Mouse (Mus musculus): Measurements from ENCODE around the gene Mmgt1. TPM values are rescaled to one million over a fixed set of nuclear protein-coding genes. Genes with fewer than 3 reads are reported as not detected.

Mmgt1 gene
- total and polyA plus RNA-seq, 2 experiments from 2014 or later = 36.3 to 71.8 TPM

DNA sequence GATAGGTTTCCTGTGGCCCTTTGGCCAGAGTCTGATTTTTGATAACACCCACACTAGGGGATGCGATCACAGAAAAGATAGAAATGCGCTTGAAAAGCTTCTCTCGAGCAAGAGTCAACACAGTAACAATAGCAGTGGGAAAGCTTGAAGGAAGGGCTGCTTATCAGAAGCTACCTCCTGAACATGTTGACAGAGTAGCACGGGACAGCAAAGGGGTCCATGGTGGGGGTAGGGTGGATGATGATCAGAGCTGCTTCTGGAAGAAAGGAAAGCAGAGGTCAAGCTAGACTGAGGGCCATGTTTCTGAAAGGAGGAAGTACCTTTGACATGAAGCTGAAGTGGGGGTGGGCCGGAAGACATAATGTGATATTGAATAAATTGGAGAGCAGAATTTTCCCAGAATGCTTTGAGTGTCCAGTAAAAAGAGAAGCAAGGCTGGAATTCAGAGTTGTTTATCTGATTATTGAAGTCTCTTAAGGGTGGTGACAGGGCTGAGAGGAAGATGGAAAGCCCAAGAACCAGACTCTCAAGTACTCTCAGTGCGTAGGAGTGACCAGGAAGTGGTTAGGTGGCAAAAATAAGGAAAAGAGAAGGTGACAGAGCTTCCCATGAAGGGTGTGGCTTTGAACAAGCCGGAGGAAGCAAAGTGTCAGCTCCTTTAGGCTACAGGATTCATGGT, 9.3 kb upstream of the Mmgt1 start:
- Histone ChIP-seq H3K27me3 (ENCODE audit: insufficient read depth, low read length) (no peaks in the 10 kb centered on the region), H3K27ac (ENCODE audit: low read depth, low read length) (no peak overlapping the region), H3K9ac (no peak overlapping the region), H3K9me3 (ENCODE audit: low read length) (no peaks in the 10 kb centered on the region), H3K4me2 (ENCODE audit: low read depth) (no peak overlapping the region), H3K36me3 (ENCODE audit: insufficient read depth) (no peaks in the 10 kb centered on the region), H3K4me1 (ENCODE audit: insufficient read depth) (no peaks in the 10 kb centered on the region), H3K4me3 (ENCODE audit: low read depth, low read length) (no peak overlapping the region)
- no peak for TF ChIP-seq CTCF (IDR thresholded peaks at IDR 0.05; ENCODE audit: low read depth)
- 84% methylated on average over 7 of the region's 7 CpGs for WGBS
- no peak for DNase-seq
- ATAC-seq = no peak

DNA sequence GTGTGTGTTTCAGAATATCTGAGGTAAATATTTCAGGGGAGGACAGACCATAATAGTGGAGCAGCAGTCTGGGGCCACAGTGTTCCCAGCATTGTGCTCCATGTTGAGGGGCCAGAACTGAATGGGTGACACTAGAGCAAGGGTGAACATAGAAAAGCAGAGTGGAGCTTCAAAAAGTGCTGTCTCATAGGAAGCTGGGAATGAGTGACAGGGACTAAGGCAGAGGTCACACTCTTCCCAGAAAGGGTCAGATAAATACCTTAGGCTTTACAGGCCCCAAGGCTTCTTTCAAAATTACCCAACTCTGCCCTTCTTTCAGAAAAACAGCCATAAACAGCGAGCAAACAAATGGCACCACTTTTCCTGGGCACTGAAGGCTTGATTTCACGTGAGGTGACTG, 8.7 kb upstream of the Mmgt1 start:
- no peaks in the 10 kb centered on the region for H3K4me1 ChIP-seq (ENCODE audit: insufficient read depth)
- H3K36me3 ChIP-seq (ENCODE audit: insufficient read depth) = no peaks in the 10 kb centered on the region
- no peaks in the 10 kb centered on the region for H3K9me3 ChIP-seq (ENCODE audit: low read length)
- H3K9ac ChIP-seq = no peak overlapping the region
- no peaks in the 10 kb centered on the region for H3K27me3 ChIP-seq (ENCODE audit: insufficient read depth, low read length)
- ATAC-seq (no peak), DNase-seq (no peak)
- no peak overlapping the region for H3K4me3 ChIP-seq (ENCODE audit: low read depth, low read length)
- no peak overlapping the region for H3K4me2 ChIP-seq (ENCODE audit: low read depth)
- no peak overlapping the region for H3K27ac ChIP-seq (ENCODE audit: low read depth, low read length)
- WGBS = 74% methylated on average over 2 of the region's 2 CpGs
- TF ChIP-seq CTCF (IDR thresholded peaks at IDR 0.05; ENCODE audit: low read depth) = no peak

DNA sequence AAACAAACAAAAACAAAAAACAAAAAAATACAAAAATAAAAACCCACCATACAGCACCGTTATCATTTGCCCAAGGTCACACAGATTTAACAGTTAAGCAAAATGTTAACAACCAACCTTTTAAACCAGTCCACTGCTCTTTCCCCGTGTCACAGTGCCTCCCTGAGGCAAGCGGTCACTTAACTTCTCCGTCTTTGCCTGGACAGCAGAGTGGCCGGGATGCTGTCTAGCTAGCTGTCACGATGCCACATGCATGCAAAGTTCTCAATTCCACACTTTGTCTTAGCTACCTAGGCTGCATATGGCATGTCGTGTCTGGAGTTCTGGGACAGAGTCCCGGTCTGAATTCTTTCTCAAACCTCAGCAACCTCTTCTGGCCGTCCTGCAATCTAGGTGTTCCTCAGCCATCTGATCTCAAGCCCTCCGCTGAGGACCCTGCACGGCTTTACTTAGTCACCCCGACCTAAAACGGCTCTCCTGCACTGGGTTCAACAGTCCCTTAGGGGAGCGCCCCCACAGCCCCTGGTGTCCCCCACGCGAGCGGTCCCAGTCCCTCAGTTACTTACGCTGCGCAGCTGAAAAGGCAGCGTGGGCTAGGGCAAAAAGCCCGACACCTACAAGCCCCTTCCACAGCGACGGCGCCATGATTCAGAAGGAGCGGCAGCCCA, 516 bp downstream of the Mmgt1 start:
- no peak for DNase-seq
- H3K9me3 ChIP-seq (ENCODE audit: low read length) = no peaks in the 10 kb centered on the region
- H3K4me1 ChIP-seq (ENCODE audit: insufficient read depth) = no peaks in the 10 kb centered on the region
- H3K36me3 ChIP-seq (ENCODE audit: insufficient read depth) = no peaks in the 10 kb centered on the region
- H3K27me3 ChIP-seq (ENCODE audit: insufficient read depth, low read length) = no peaks in the 10 kb centered on the region
- peak overlapping the region; percentile 58 for H3K4me2 ChIP-seq (ENCODE audit: low read depth)
- ATAC-seq = peak; percentile 52
- TF ChIP-seq CTCF (IDR thresholded peaks at IDR 0.05; ENCODE audit: low read depth) = 0 out of 2 replicates have a peak, but pooled peaks have one; percentile 1
- H3K9ac ChIP-seq = peak overlapping the region; percentile 71
- peak overlapping the region; percentile 63 for H3K4me3 ChIP-seq (ENCODE audit: low read depth, low read length)
- peak overlapping the region; percentile 79 for H3K27ac ChIP-seq (ENCODE audit: low read depth, low read length)
- WGBS = 28% methylated on average over 25 of the region's 25 CpGs

DNA sequence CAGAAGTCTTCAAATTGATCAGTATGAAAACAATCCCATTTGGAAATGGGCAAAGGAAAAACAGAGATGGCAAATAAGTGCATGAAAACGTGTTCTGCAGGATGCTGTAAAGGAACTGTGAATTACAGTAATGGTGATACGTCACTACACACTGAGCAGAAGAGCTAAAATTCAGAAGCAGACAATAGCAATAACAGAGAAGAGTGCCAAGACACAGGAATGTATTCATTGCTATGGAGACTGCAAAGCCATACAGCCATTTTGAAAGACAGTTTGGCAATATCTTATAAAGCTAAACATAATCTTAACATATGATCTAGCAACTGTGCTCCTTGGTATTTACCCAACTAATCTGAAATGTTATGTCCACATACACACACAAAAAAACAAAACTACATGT, 19.7 kb downstream of the Mmgt1 start:
- Histone ChIP-seq H3K9me3 (ENCODE audit: low read length) (no peaks in the 10 kb centered on the region), H3K36me3 (ENCODE audit: insufficient read depth) (no peaks in the 10 kb centered on the region), H3K4me3 (ENCODE audit: low read depth, low read length) (no peak overlapping the region), H3K4me2 (ENCODE audit: low read depth) (no peak overlapping the region), H3K4me1 (ENCODE audit: insufficient read depth) (no peaks in the 10 kb centered on the region), H3K27ac (ENCODE audit: low read depth, low read length) (no peak overlapping the region), H3K9ac (no peak overlapping the region), H3K27me3 (ENCODE audit: insufficient read depth, low read length) (no peaks in the 10 kb centered on the region)
- peak; percentile 32 for DNase-seq
- ATAC-seq = peak; percentile 89
- no peak for TF ChIP-seq CTCF (IDR thresholded peaks at IDR 0.05; ENCODE audit: low read depth)
- 55% methylated on average over 2 of the region's 2 CpGs for WGBS

DNA sequence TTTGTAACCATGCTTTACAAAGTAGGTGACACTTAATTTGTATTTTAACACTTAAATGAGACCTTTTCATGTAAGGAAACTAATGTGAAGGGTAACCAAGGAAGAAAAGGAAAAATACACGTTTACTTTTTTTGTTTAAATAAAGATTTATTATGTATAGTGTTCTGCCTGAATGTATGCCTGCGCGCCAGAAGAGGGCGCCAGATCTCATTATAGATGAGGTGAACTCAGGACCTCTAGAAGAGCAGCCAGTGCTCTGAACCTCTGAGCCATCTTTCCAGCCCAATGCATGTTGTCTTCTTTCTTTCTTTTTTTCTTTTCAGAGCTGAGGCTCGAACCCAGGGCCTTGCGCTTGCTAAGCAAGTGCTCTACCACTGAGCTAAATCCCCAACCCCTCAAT, 25.4 kb downstream of the Mmgt1 start:
- H3K27ac ChIP-seq (ENCODE audit: low read depth, low read length) = no peak overlapping the region
- DNase-seq (no peak), ATAC-seq (no peak)
- no peaks in the 10 kb centered on the region for H3K4me1 ChIP-seq (ENCODE audit: insufficient read depth)
- no peaks in the 10 kb centered on the region for H3K9me3 ChIP-seq (ENCODE audit: low read length)
- no peak overlapping the region for H3K4me3 ChIP-seq (ENCODE audit: low read depth, low read length)
- H3K27me3 ChIP-seq (ENCODE audit: insufficient read depth, low read length) = no peaks in the 10 kb centered on the region
- 27% methylated on average over 6 of the region's 6 CpGs for WGBS
- no peak overlapping the region for H3K4me2 ChIP-seq (ENCODE audit: low read depth)
- H3K36me3 ChIP-seq (ENCODE audit: insufficient read depth) = no peaks in the 10 kb centered on the region
- no peak overlapping the region for H3K9ac ChIP-seq
- 0 out of 2 replicates have a peak, but pooled peaks have one; percentile 26 for TF ChIP-seq CTCF (IDR thresholded peaks at IDR 0.05; ENCODE audit: low read depth)

DNA sequence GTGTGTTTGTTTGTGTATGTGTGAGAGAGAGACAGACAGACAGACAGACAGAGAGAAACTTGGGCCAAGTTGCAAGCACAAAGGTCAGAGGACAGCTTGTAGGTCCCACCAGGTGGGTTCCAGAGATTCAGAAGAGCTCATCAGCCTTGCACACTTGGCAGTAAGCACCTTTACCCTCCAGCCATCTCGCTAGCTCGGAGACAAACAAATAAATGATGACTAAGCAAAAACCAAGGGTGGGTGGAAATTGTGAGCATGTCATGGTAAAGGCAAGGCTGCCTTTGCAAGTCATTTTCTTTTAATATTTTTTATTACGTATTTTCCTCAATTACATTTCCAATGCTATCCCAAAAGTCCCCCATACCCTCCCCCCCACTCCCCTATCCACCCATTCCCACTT, 44.3 kb downstream of the Mmgt1 start:
- H3K36me3 ChIP-seq (ENCODE audit: insufficient read depth) = no peaks in the 10 kb centered on the region
- H3K27ac ChIP-seq (ENCODE audit: low read depth, low read length) = no peak overlapping the region
- H3K4me1 ChIP-seq (ENCODE audit: insufficient read depth) = no peaks in the 10 kb centered on the region
- TF ChIP-seq CTCF (IDR thresholded peaks at IDR 0.05; ENCODE audit: low read depth) = no peak
- no peaks in the 10 kb centered on the region for H3K9me3 ChIP-seq (ENCODE audit: low read length)
- no peak overlapping the region for H3K9ac ChIP-seq
- ATAC-seq (no peak), DNase-seq (no peak)
- no peak overlapping the region for H3K4me2 ChIP-seq (ENCODE audit: low read depth)
- no peak overlapping the region for H3K4me3 ChIP-seq (ENCODE audit: low read depth, low read length)
- 84% methylated on average over 3 of the region's 3 CpGs for WGBS
- H3K27me3 ChIP-seq (ENCODE audit: insufficient read depth, low read length) = no peaks in the 10 kb centered on the region

DNA sequence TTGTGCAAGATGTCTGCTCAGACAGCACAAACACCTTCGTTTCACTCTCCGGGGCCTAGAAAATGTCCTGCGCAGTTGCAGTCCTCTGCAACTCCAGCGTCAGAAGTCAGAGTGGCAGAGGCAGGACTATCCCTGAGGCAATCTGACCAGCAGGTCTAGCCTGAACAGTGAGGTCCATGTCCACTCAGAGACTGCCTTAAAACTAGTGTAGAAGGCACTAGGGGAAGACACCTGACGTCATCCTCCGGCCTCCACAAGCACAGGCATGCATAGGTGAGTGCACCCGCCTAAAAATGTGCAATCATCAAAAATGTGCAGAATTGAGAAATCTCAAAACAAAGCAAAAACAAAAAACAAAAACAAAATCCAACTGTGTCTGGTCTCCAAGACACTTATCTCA, 48.4 kb downstream of the Mmgt1 start, which contains the start of gene Gm648:
Gene Gm648, minus strand, starts transcription at position 101 of the 400 bp plus-strand sequence.
- Histone ChIP-seq H3K4me2 (ENCODE audit: low read depth) (no peak within 1 kb of the TSS), H3K27me3 (ENCODE audit: insufficient read depth, low read length) (no peaks in the 10 kb centered on the region), H3K36me3 (ENCODE audit: insufficient read depth) (no peaks in the 10 kb centered on the region), H3K9me3 (ENCODE audit: low read length) (no peaks in the 10 kb centered on the region), H3K9ac (no peak within 1 kb of the TSS), H3K27ac (ENCODE audit: low read depth, low read length) (no peak within 1 kb of the TSS), H3K4me3 (ENCODE audit: low read depth, low read length) (no peak within 1 kb of the TSS), H3K4me1 (ENCODE audit: insufficient read depth) (no peaks in the 10 kb centered on the region)
- no peak for TF ChIP-seq CTCF (IDR thresholded peaks at IDR 0.05; ENCODE audit: low read depth)
- no peak for ATAC-seq
- 87% methylated on average over 7 of the region's 7 CpGs for WGBS
- DNase-seq = no peak

Measured in forebrain, postnatal 0 days (tissue).